Mouse (Mus musculus): Measurements from ENCODE around the gene Foxj1. TPM values are rescaled to one million over a fixed set of nuclear protein-coding genes. Genes with fewer than 3 reads are reported as not detected.
A peak's percentile ranks its signal among the peaks of the same experiment; 100 is the strongest.

The Foxj1 gene
- polyA plus RNA-seq, 1 experiment from 2014 or later: 0.09 TPM

GRCm38 (mm10) chr11:116282089-116282488 lies 53.1 kb downstream of the Foxj1 start:
- Histone ChIP-seq H3K4me3 (peak overlapping the region; percentile 46), H3K27me3 (replicated peaks) (peaks cover 73% of the 10 kb centered on the region)

GRCm38 (mm10) chr11:116281671-116282070 lies 53.5 kb downstream of the Foxj1 start:
- Histone ChIP-seq H3K4me1 (peaks cover 25% of the 10 kb centered on the region), H3K9me3 (no peaks in the 10 kb centered on the region), H3K9ac (peak overlapping the region; percentile 51; the same call in 1 of the 2 replicates), H3K36me3 (no peaks in the 10 kb centered on the region), H3K27ac (replicated peaks) (no peak overlapping the region), H3K4me2 (peak overlapping the region; percentile 68), H3K4me3 (peak overlapping the region; percentile 46), H3K27me3 (replicated peaks) (peaks cover 73% of the 10 kb centered on the region)
- WGBS: 1% methylated on average over 18 of the region's 18 CpGs
- ATAC-seq (ENCODE audit: extremely low read depth, insufficient number of reproducible peaks, low FRiP score, low TSS enrichment): no peak

More at GRCm38 (mm10) chr11:116282089-116282488, 53.1 kb downstream of the Foxj1 start:
- Histone ChIP-seq H3K4me2 (peak overlapping the region; percentile 68), H3K27ac (replicated peaks) (no peak overlapping the region), H3K9me3 (no peaks in the 10 kb centered on the region), H3K36me3 (no peaks in the 10 kb centered on the region), H3K9ac (no peak overlapping the region), H3K4me1 (peaks cover 25% of the 10 kb centered on the region)
- WGBS: 1% methylated on average over 11 of the region's 11 CpGs
- no peak for ATAC-seq (ENCODE audit: extremely low read depth, insufficient number of reproducible peaks, low FRiP score, low TSS enrichment)

- H3K27ac ChIP-seq (replicated peaks): no peak within 1 kb of the TSS
- H3K4me2 ChIP-seq: peak within 1 kb of the TSS; percentile 68
- H3K9me3 ChIP-seq: no peaks in the 10 kb centered on the region
- peaks cover 25% of the 10 kb centered on the region for H3K4me1 ChIP-seq
- 6% methylated on average over 48 of the region's 48 CpGs for WGBS
- no peak for ATAC-seq (ENCODE audit: extremely low read depth, insufficient number of reproducible peaks, low FRiP score, low TSS enrichment)
- peak within 1 kb of the TSS; percentile 51 for H3K9ac ChIP-seq
- peaks cover 69% of the 10 kb centered on the region for H3K27me3 ChIP-seq (replicated peaks)
- H3K36me3 ChIP-seq: no peaks in the 10 kb centered on the region
- H3K4me3 ChIP-seq: peak within 1 kb of the TSS; percentile 46
Observed at GRCm38 (mm10) chr11:116280751-116281663, 54.2 kb downstream of the Foxj1 start, which contains the start of gene Galr2. Galr2 (plus strand) TSS chr11:116280939.

Other genes starting within 250 kb of the Foxj1 start
- 134 and 138 TPM in 2 replicates for gene Wbp2, start 248.4 kb downstream of the Foxj1 start, polyA plus RNA-seq (2015; fragmentation: Nextera tagmentation; extraction: Ambion mirVana)
- gene Trim47, start 208.2 kb downstream of the Foxj1 start, polyA plus RNA-seq (2015; fragmentation: Nextera tagmentation; extraction: Ambion mirVana): 46.1 and 51.1 TPM in 2 replicates
- 4.2 and 4.3 TPM in 2 replicates for gene Trim65, start 204.3 kb downstream of the Foxj1 start, polyA plus RNA-seq (2015; fragmentation: Nextera tagmentation; extraction: Ambion mirVana)
- 82.4 and 92.2 TPM in 2 replicates for gene Mrpl38, start 196.5 kb downstream of the Foxj1 start, polyA plus RNA-seq (2015; fragmentation: Nextera tagmentation; extraction: Ambion mirVana)
- 22.8 and 24.4 TPM in 2 replicates for gene Fbf1, start 167.2 kb downstream of the Foxj1 start, polyA plus RNA-seq (2015; fragmentation: Nextera tagmentation; extraction: Ambion mirVana)
- 82.1 and 88.7 TPM in 2 replicates for gene Ten1, start 136.5 kb downstream of the Foxj1 start, polyA plus RNA-seq (2015; fragmentation: Nextera tagmentation; extraction: Ambion mirVana)
- gene Acox1, start 136.4 kb downstream of the Foxj1 start, polyA plus RNA-seq (2015; fragmentation: Nextera tagmentation; extraction: Ambion mirVana): 29.0 and 31.0 TPM in 2 replicates
- 0.42 and 0.48 TPM in 2 replicates for gene Evpl, start 97.3 kb downstream of the Foxj1 start, polyA plus RNA-seq (2015; fragmentation: Nextera tagmentation; extraction: Ambion mirVana)
- 63.6 and 64.6 TPM in 2 replicates for gene Srp68, start 61.2 kb downstream of the Foxj1 start, polyA plus RNA-seq (2015; fragmentation: Nextera tagmentation; extraction: Ambion mirVana)
- not detected in 2 replicates for gene Galr2, start 54.5 kb downstream of the Foxj1 start, polyA plus RNA-seq (2015; fragmentation: Nextera tagmentation; extraction: Ambion mirVana)
- 45.0 and 46.0 TPM in 2 replicates for gene Exoc7, start 28.2 kb downstream of the Foxj1 start, polyA plus RNA-seq (2015; fragmentation: Nextera tagmentation; extraction: Ambion mirVana)
- gene Rnf157, start 77.6 kb upstream of the Foxj1 start, polyA plus RNA-seq (2015; fragmentation: Nextera tagmentation; extraction: Ambion mirVana): 4.0 and 6.1 TPM in 2 replicates
- 31.0 and 32.3 TPM in 2 replicates for gene Ubald2, start 98.7 kb upstream of the Foxj1 start, polyA plus RNA-seq (2015; fragmentation: Nextera tagmentation; extraction: Ambion mirVana)
- not detected in 2 replicates for gene Qrich2, start 130.8 kb upstream of the Foxj1 start, polyA plus RNA-seq (2015; fragmentation: Nextera tagmentation; extraction: Ambion mirVana)
- 90.2 and 102 TPM in 2 replicates for gene Prpsap1, start 158.8 kb upstream of the Foxj1 start, polyA plus RNA-seq (2015; fragmentation: Nextera tagmentation; extraction: Ambion mirVana)
- gene Sphk1, start 195.5 kb upstream of the Foxj1 start, polyA plus RNA-seq (2015; fragmentation: Nextera tagmentation; extraction: Ambion mirVana): 2.0 and 2.6 TPM in 2 replicates
- gene Ube2o, start 246.0 kb upstream of the Foxj1 start, polyA plus RNA-seq (2015; fragmentation: Nextera tagmentation; extraction: Ambion mirVana): 7.9 and 8.3 TPM in 2 replicates

Data from heart, embryonic 13.5 days (tissue).